ENCODE assay signal across 8 mouse cellular contexts in genomic region chr15:100637661-100638060, GRCm38 (mm10). TPM values are rescaled to one million over a fixed set of nuclear protein-coding genes. Genes with fewer than 3 reads are reported as not detected.
A peak's percentile ranks its signal among the peaks of the same experiment; 100 is the strongest.
DNase-seq lines count a peak whose midpoint lies in the region; ATAC-seq and TF ChIP-seq lines count a peak whose summit lies in the region.

No protein-coding gene starts in this region.

- 16% methylated on average over 6 of the region's 6 CpGs for WGBS in midbrain, embryonic 11.5 days
- WGBS in forebrain, embryonic 13.5 days, result 20% methylated on average over 6 of the region's 6 CpGs

- TF ChIP-seq CTCF in left cerebral cortex, adult 2 months (IDR thresholded peaks at IDR 0.05), result peak; percentile 43

- ATAC-seq in midbrain, embryonic 11.5 days (ENCODE audit: low FRiP score), result no peak
- no peak for ATAC-seq in forebrain, embryonic 13.5 days

- no peak overlapping the region for H3K4me3 ChIP-seq in left cerebral cortex, adult 2 months
- peak overlapping the region; percentile 91; the same call in 1 of the 2 replicates for H3K4me3 ChIP-seq in brown adipose tissue, adult 24 weeks (ENCODE audit: insufficient read depth, low read depth, low read length)
- no peak overlapping the region for H3K4me3 ChIP-seq in midbrain, embryonic 11.5 days (ENCODE audit: low read depth, low read length)
- no peak overlapping the region for H3K4me3 ChIP-seq in forebrain, embryonic 13.5 days

- H3K9me3 ChIP-seq in midbrain, embryonic 11.5 days (ENCODE audit: control insufficient read depth, low read length), result no peaks in the 10 kb centered on the region
- no peaks in the 10 kb centered on the region for H3K9me3 ChIP-seq in forebrain, embryonic 13.5 days (replicated peaks)

- peaks cover 48% of the 10 kb centered on the region for H3K27me3 ChIP-seq in midbrain, embryonic 11.5 days (ENCODE audit: control insufficient read depth, insufficient read depth, low read length)
- H3K27me3 ChIP-seq in forebrain, embryonic 13.5 days, result peaks cover 59% of the 10 kb centered on the region

- H3K9ac ChIP-seq in midbrain, embryonic 11.5 days (ENCODE audit: low read length), result no peak overlapping the region
- no peak overlapping the region for H3K9ac ChIP-seq in forebrain, embryonic 13.5 days

- no peak overlapping the region for H3K27ac ChIP-seq in left cerebral cortex, adult 2 months
- H3K27ac ChIP-seq in brown adipose tissue, adult 24 weeks (replicated peaks; ENCODE audit: low read depth, low read length), result no peak overlapping the region
- H3K27ac ChIP-seq in midbrain, embryonic 11.5 days (ENCODE audit: low read depth, low read length), result no peak overlapping the region
- H3K27ac ChIP-seq in forebrain, embryonic 13.5 days, result no peak overlapping the region

- peak in 1 of 2 experiments; percentile 15 for DNase-seq in left cerebral cortex, adult 2 months (ENCODE audit: extremely low spot score in 1 of 2, low spot score in 2 of 2)
- DNase-seq in left cerebral cortex, postnatal 14 days (ENCODE audit: low spot score in 2 of 2), result no peak
- DNase-seq in kidney, adult 18-20 months, result peak; percentile 63
- DNase-seq in lung, postnatal 10 days, result peak; percentile 67
- DNase-seq in thymus, postnatal 10 days (ENCODE audit: low spot score in 2 of 2), result peak; percentile 19 to 54
- DNase-seq in midbrain, embryonic 11.5 days (ENCODE audit: low spot score, missing footprints), result no peak

- H3K4me2 ChIP-seq in midbrain, embryonic 11.5 days, result no peak overlapping the region
- no peak overlapping the region for H3K4me2 ChIP-seq in forebrain, embryonic 13.5 days

- H3K36me3 ChIP-seq in midbrain, embryonic 11.5 days (ENCODE audit: control insufficient read depth, insufficient read depth, low read length), result no peaks in the 10 kb centered on the region
- no peaks in the 10 kb centered on the region for H3K36me3 ChIP-seq in forebrain, embryonic 13.5 days (ENCODE audit: poor library complexity, severe bottlenecking)

- intact Hi-C loops in left cerebral cortex, adult 2 months (cut with DNase I), result loop anchor here (5.0 kb wide), 1 partner anchor 40 kb away; no protein-coding TSS in a partner anchor
- intact Hi-C loops in left cerebral cortex, postnatal 14 days (cut with DNase I), result no loop called here

- peaks cover 11% of the 10 kb centered on the region for H3K4me1 ChIP-seq in brown adipose tissue, adult 24 weeks (ENCODE audit: control insufficient read depth, insufficient read depth, insufficient read length, low read length)
- peaks cover 8% of the 10 kb centered on the region for H3K4me1 ChIP-seq in midbrain, embryonic 11.5 days (ENCODE audit: control insufficient read depth, insufficient read depth, low read length)
- H3K4me1 ChIP-seq in forebrain, embryonic 13.5 days, result peaks cover 13% of the 10 kb centered on the region

RNA-seq across cellular contexts. Expression of gene Smagp, which starts 0.9 kb away (rescaled TPM):
- 1 to 10 TPM; 1.6 to 2.9 TPM for total RNA-seq in left cerebral cortex, adult 2 months (2021)
- total RNA-seq in left cerebral cortex, postnatal 14 days (2021), result 1 to 10 TPM; 2.2 to 2.3 TPM
- polyA plus RNA-seq in brown adipose tissue, adult 24 weeks (2012; ENCODE audit: insufficient read depth, insufficient read length, missing spikeins), result 25.6 and 29.4 TPM in 2 replicates
- polyA plus RNA-seq in midbrain, embryonic 11.5 days (2014; fragmentation: Nextera tagmentation; extraction: Ambion mirVana), result 3.8 and 3.9 TPM in 2 replicates
- polyA plus RNA-seq in forebrain, embryonic 13.5 days (2015; fragmentation: Nextera tagmentation; extraction: Ambion mirVana), result 1.7 and 2.1 TPM in 2 replicates

RNA-seq across cellular contexts. Expression of gene Dazap2, which starts 22.5 kb away (rescaled TPM):
- total RNA-seq in left cerebral cortex, adult 2 months (2021), result 100 to 1,000 TPM; 108 to 109 TPM
- 10 to 100 TPM; 97.6 to 98.1 TPM for total RNA-seq in left cerebral cortex, postnatal 14 days (2021)
- polyA plus RNA-seq in brown adipose tissue, adult 24 weeks (2012; ENCODE audit: insufficient read depth, insufficient read length, missing spikeins), result 128 and 130 TPM in 2 replicates
- polyA plus RNA-seq in midbrain, embryonic 11.5 days (2014; fragmentation: Nextera tagmentation; extraction: Ambion mirVana), result 258 and 272 TPM in 2 replicates
- polyA plus RNA-seq in forebrain, embryonic 13.5 days (2015; fragmentation: Nextera tagmentation; extraction: Ambion mirVana), result 190 and 192 TPM in 2 replicates

RNA-seq across cellular contexts. Expression of gene Bin2, which starts 31.7 kb away (rescaled TPM):
- 1 to 10 TPM; 3.5 to 6.2 TPM for total RNA-seq in left cerebral cortex, adult 2 months (2021)
- total RNA-seq in left cerebral cortex, postnatal 14 days (2021), result 1 to 10 TPM; 5.6 to 6.2 TPM
- 0.79 and 1.4 TPM in 2 replicates for polyA plus RNA-seq in brown adipose tissue, adult 24 weeks (2012; ENCODE audit: insufficient read depth, insufficient read length, missing spikeins)
- polyA plus RNA-seq in midbrain, embryonic 11.5 days (2014; fragmentation: Nextera tagmentation; extraction: Ambion mirVana), result 3.4 TPM in 2 replicates
- 1.3 and 1.7 TPM in 2 replicates for polyA plus RNA-seq in forebrain, embryonic 13.5 days (2015; fragmentation: Nextera tagmentation; extraction: Ambion mirVana)

RNA-seq across cellular contexts. Expression of gene Pou6f1, which starts 37.9 kb away (rescaled TPM):
- 100 to 1,000 TPM; 139 to 144 TPM for total RNA-seq in left cerebral cortex, adult 2 months (2021)
- total RNA-seq in left cerebral cortex, postnatal 14 days (2021), result 100 to 1,000 TPM; 123 to 125 TPM
- polyA plus RNA-seq in brown adipose tissue, adult 24 weeks (2012; ENCODE audit: insufficient read depth, insufficient read length, missing spikeins), result 9.6 and 16.4 TPM in 2 replicates
- 15.0 and 15.6 TPM in 2 replicates for polyA plus RNA-seq in midbrain, embryonic 11.5 days (2014; fragmentation: Nextera tagmentation; extraction: Ambion mirVana)
- polyA plus RNA-seq in forebrain, embryonic 13.5 days (2015; fragmentation: Nextera tagmentation; extraction: Ambion mirVana), result 36.4 and 37.5 TPM in 2 replicates

RNA-seq across cellular contexts. Expression of gene Cela1, which starts 50.1 kb away (rescaled TPM):
- 1 to 10 TPM; 2.4 to 3.3 TPM for total RNA-seq in left cerebral cortex, adult 2 months (2021)
- total RNA-seq in left cerebral cortex, postnatal 14 days (2021), result 1 to 10 TPM; 2.7 to 3.7 TPM
- polyA plus RNA-seq in brown adipose tissue, adult 24 weeks (2012; ENCODE audit: insufficient read depth, insufficient read length, missing spikeins), result 19.3 and 22.2 TPM in 2 replicates
- 1.1 and 1.4 TPM in 2 replicates for polyA plus RNA-seq in midbrain, embryonic 11.5 days (2014; fragmentation: Nextera tagmentation; extraction: Ambion mirVana)
- 0.23 and 1.2 TPM in 2 replicates for polyA plus RNA-seq in forebrain, embryonic 13.5 days (2015; fragmentation: Nextera tagmentation; extraction: Ambion mirVana)

Comparison
In these comparisons a context has a peak if more than half of its experiments do, and no peak if none do; other contexts are left out.
1. DNase-seq: peak in kidney, adult 18-20 months (single experiment), lung, postnatal 10 days (single experiment) and thymus, postnatal 10 days (2 of 2); none in left cerebral cortex, postnatal 14 days (0 of 2) and midbrain, embryonic 11.5 days (single experiment).